Comparison of ENCODE assay signal across 18 mouse cellular contexts in genomic region chr1:38789988-38790602, GRCm38 (mm10). TPM values are rescaled to one million over a fixed set of nuclear protein-coding genes. Genes with fewer than 3 reads are reported as not detected.
DNase-seq lines count a peak whose midpoint lies in the region; ATAC-seq and TF ChIP-seq lines count a peak whose summit lies in the region.
"Had no signal": no experiment of that assay in that cellular context is flagged by ENCODE, and none has a peak within 500 bp of the region (broad histone marks: within the 10 kb centered on the region; RNA-seq: fewer than 3 reads in every experiment).

No protein-coding gene starts in this region.

- H3K9me3 ChIP-seq in midbrain, embryonic 10.5 days (replicated peaks), result no peaks in the 10 kb centered on the region
- H3K9me3 ChIP-seq in midbrain, postnatal 0 days (ENCODE audit: low read length), result no peaks in the 10 kb centered on the region
- H3K9me3 ChIP-seq in embryonic facial prominence, embryonic 10.5 days, result no peaks in the 10 kb centered on the region
- no peaks in the 10 kb centered on the region for H3K9me3 ChIP-seq in limb, embryonic 11.5 days (ENCODE audit: control insufficient read depth, low read length)
- H3K9me3 ChIP-seq in neural tube, embryonic 15.5 days (replicated peaks), result no peaks in the 10 kb centered on the region
- H3K9me3 ChIP-seq: heart, embryonic 12.5 days; lung, embryonic 15.5 days had no signal

- peak; percentile 45 for DNase-seq in midbrain, embryonic 10.5 days (ENCODE audit: low spot score)
- no peak for DNase-seq in midbrain, postnatal 0 days (ENCODE audit: low spot score)
- DNase-seq in embryonic facial prominence, embryonic 10.5 days (ENCODE audit: low spot score), result peak; percentile 36
- DNase-seq in limb, embryonic 11.5 days (ENCODE audit: low spot score), result peak; percentile 43
- DNase-seq in gastrocnemius, adult 8-10 months (ENCODE audit: low spot score in 2 of 2), result no peak
- no peak for DNase-seq in testis, postnatal 10 days (ENCODE audit: low spot score)
- no peak for DNase-seq in adrenal gland, adult 8-10 months
- DNase-seq: adrenal gland, postnatal 14 days; cerebellum, postnatal 14 days; gastrocnemius, postnatal 14 days; kidney, adult 8-10 months had no signal

- H3K4me1 ChIP-seq in midbrain, embryonic 10.5 days, result peaks cover 38% of the 10 kb centered on the region
- no peaks in the 10 kb centered on the region for H3K4me1 ChIP-seq in midbrain, postnatal 0 days (ENCODE audit: insufficient read depth, low read length)
- H3K4me1 ChIP-seq in embryonic facial prominence, embryonic 10.5 days, result peaks cover 26% of the 10 kb centered on the region
- no peaks in the 10 kb centered on the region for H3K4me1 ChIP-seq in limb, embryonic 11.5 days (ENCODE audit: control insufficient read depth, insufficient read depth, low read length)
- peaks cover 10% of the 10 kb centered on the region; the same call in 1 of the 2 replicates for H3K4me1 ChIP-seq in neural tube, embryonic 15.5 days
- H3K4me1 ChIP-seq: heart, embryonic 12.5 days; lung, embryonic 15.5 days had no signal

- H3K27ac ChIP-seq in midbrain, embryonic 10.5 days (replicated peaks), result peak overlapping the region; percentile 4; the same call in 1 of the 2 replicates
- H3K27ac ChIP-seq in midbrain, postnatal 0 days (ENCODE audit: low read depth, low read length), result no peak overlapping the region
- 0 out of 2 replicates have a peak overlapping the region, but pooled peaks have one; percentile 48 for H3K27ac ChIP-seq in embryonic facial prominence, embryonic 10.5 days (replicated peaks)
- H3K27ac ChIP-seq in limb, embryonic 11.5 days (replicated peaks; ENCODE audit: low read depth, low read length), result no peak overlapping the region
- H3K27ac ChIP-seq in neural tube, embryonic 15.5 days (replicated peaks), result peak overlapping the region; percentile 63
- H3K27ac ChIP-seq: lung, embryonic 15.5 days; stomach, postnatal 0 days had no signal

- H3K27me3 ChIP-seq in midbrain, embryonic 10.5 days (ENCODE audit: low read depth, poor library complexity, severe bottlenecking), result no peaks in the 10 kb centered on the region
- H3K27me3 ChIP-seq in midbrain, postnatal 0 days (ENCODE audit: insufficient read depth, low read length), result no peaks in the 10 kb centered on the region
- 0 out of 2 replicates have a peak, but pooled peaks cover 11% of the 10 kb centered on the region for H3K27me3 ChIP-seq in embryonic facial prominence, embryonic 10.5 days (replicated peaks; ENCODE audit: low read depth, poor library complexity, severe bottlenecking)
- H3K27me3 ChIP-seq in limb, embryonic 11.5 days (ENCODE audit: control insufficient read depth, insufficient read depth, low read length), result no peaks in the 10 kb centered on the region
- H3K27me3 ChIP-seq in neural tube, embryonic 15.5 days (replicated peaks), result no peaks in the 10 kb centered on the region
- H3K27me3 ChIP-seq: heart, embryonic 12.5 days; lung, embryonic 15.5 days had no signal

- ATAC-seq in midbrain, postnatal 0 days (ENCODE audit: low FRiP score), result no peak
- ATAC-seq in limb, embryonic 11.5 days (ENCODE audit: insufficient number of reproducible peaks, low FRiP score, low TSS enrichment, low read depth), result no peak
- ATAC-seq in neural tube, embryonic 15.5 days (ENCODE audit: low FRiP score), result no peak
- ATAC-seq: forebrain, embryonic 14.5 days had no signal

- H3K36me3 ChIP-seq in midbrain, embryonic 10.5 days, result 0 out of 2 replicates have a peak, but pooled peaks cover 3% of the 10 kb centered on the region
- peaks cover 19% of the 10 kb centered on the region for H3K36me3 ChIP-seq in midbrain, postnatal 0 days (ENCODE audit: insufficient read depth, low read length)
- no peaks in the 10 kb centered on the region for H3K36me3 ChIP-seq in embryonic facial prominence, embryonic 10.5 days (replicated peaks)
- no peaks in the 10 kb centered on the region for H3K36me3 ChIP-seq in limb, embryonic 11.5 days (ENCODE audit: control insufficient read depth, insufficient read depth, low read length)
- peaks cover 17% of the 10 kb centered on the region for H3K36me3 ChIP-seq in neural tube, embryonic 15.5 days
- H3K36me3 ChIP-seq: heart, embryonic 12.5 days; lung, embryonic 15.5 days had no signal

- no peak for TF ChIP-seq CTCF in midbrain, postnatal 0 days (IDR thresholded peaks at IDR 0.05)

- WGBS in midbrain, embryonic 10.5 days, result 63% methylated on average over 7 of the region's 7 CpGs
- 68% methylated on average over 7 of the region's 7 CpGs for WGBS in midbrain, postnatal 0 days
- 50% methylated on average over 7 of the region's 7 CpGs for WGBS in embryonic facial prominence, embryonic 10.5 days
- 50% methylated on average over 7 of the region's 7 CpGs for WGBS in limb, embryonic 11.5 days
- WGBS in neural tube, embryonic 15.5 days, result 22% methylated on average over 7 of the region's 7 CpGs

- H3K4me2 ChIP-seq in midbrain, postnatal 0 days (ENCODE audit: low read depth, low read length, poor library complexity, severe bottlenecking), result no peak overlapping the region
- H3K4me2 ChIP-seq in limb, embryonic 11.5 days (ENCODE audit: low read depth, severe bottlenecking), result no peak overlapping the region
- H3K4me2 ChIP-seq in neural tube, embryonic 15.5 days, result no peak overlapping the region
- H3K4me2 ChIP-seq: heart, embryonic 12.5 days; lung, embryonic 15.5 days had no signal

- no peak overlapping the region for H3K9ac ChIP-seq in midbrain, postnatal 0 days (replicated peaks; ENCODE audit: low read length, poor library complexity, severe bottlenecking)
- no peak overlapping the region for H3K9ac ChIP-seq in limb, embryonic 11.5 days (ENCODE audit: low read length)
- H3K9ac ChIP-seq in neural tube, embryonic 15.5 days (replicated peaks), result no peak overlapping the region
- H3K9ac ChIP-seq: heart, embryonic 12.5 days; lung, embryonic 15.5 days had no signal

- H3K4me3 ChIP-seq in midbrain, embryonic 10.5 days, result no peak overlapping the region
- H3K4me3 ChIP-seq in midbrain, postnatal 0 days (ENCODE audit: low read depth, low read length), result no peak overlapping the region
- H3K4me3 ChIP-seq in embryonic facial prominence, embryonic 10.5 days, result no peak overlapping the region
- H3K4me3 ChIP-seq in limb, embryonic 11.5 days (ENCODE audit: low read depth, low read length), result no peak overlapping the region
- H3K4me3 ChIP-seq in neural tube, embryonic 15.5 days (replicated peaks), result no peak overlapping the region
- H3K4me3 ChIP-seq: heart, embryonic 12.5 days; lung, embryonic 15.5 days had no signal

RNA-seq across cellular contexts. Expression of gene Lonrf2, which starts 46.4 kb away (rescaled TPM):
- 2.2 and 3.0 TPM in 2 replicates for polyA plus RNA-seq in midbrain, embryonic 10.5 days (2016; fragmentation: Nextera tagmentation; extraction: Ambion mirVana)
- total RNA-seq in midbrain, postnatal 0 days (2014; rRNA removed), result 155 and 183 TPM in 2 replicates
- polyA plus RNA-seq in midbrain, postnatal 0 days (2015; fragmentation: Nextera tagmentation; extraction: Ambion mirVana), result 24.2 and 28.8 TPM in 2 replicates
- 0.96 and 1.2 TPM in 2 replicates for polyA plus RNA-seq in embryonic facial prominence, embryonic 10.5 days (2016; fragmentation: Nextera tagmentation; extraction: Ambion mirVana)
- 0.95 and 1.3 TPM in 2 replicates for polyA plus RNA-seq in limb, embryonic 11.5 days (2014; fragmentation: Nextera tagmentation; extraction: Ambion mirVana)
- polyA plus RNA-seq in neural tube, embryonic 15.5 days (2015; fragmentation: Nextera tagmentation; extraction: Ambion mirVana), result 18.6 and 22.6 TPM in 2 replicates
- under 1 TPM; 0.31 to 0.51 (median 0.32) TPM for total RNA-seq in gastrocnemius, adult 8-10 months (2022)
- 10 to 100 TPM in 3 of 4 experiments, 1 to 10 TPM in 1; 9.6 to 13.5 (median 10.3) TPM for total RNA-seq in adrenal gland, adult 8-10 months (2022)
- total RNA-seq: liver, adult 2 months; MEL had no signal
- polyA plus RNA-seq: liver, adult 2 months had no signal

Comparison
In these comparisons a context has a peak if more than half of its experiments do, and no peak if none do; other contexts are left out.
1. DNase-seq: peak in midbrain, embryonic 10.5 days (single experiment), embryonic facial prominence, embryonic 10.5 days (single experiment) and limb, embryonic 11.5 days (single experiment); none in midbrain, postnatal 0 days (single experiment), gastrocnemius, adult 8-10 months (0 of 2), testis, postnatal 10 days (single experiment) and adrenal gland, adult 8-10 months (single experiment).
2. H3K27ac ChIP-seq: peak in midbrain, embryonic 10.5 days (single experiment), embryonic facial prominence, embryonic 10.5 days (single experiment) and neural tube, embryonic 15.5 days (single experiment); none in midbrain, postnatal 0 days (single experiment) and limb, embryonic 11.5 days (single experiment).